Mouse (Mus musculus) E14TG2a.4 (cell line): ENCODE data around the gene Gtpbp6.

Source experiments
- H3K27me3 ChIP-seq: 2 replicates; pipeline ENCODE4 v1.6.1; 2014; ENCODE audit warnings: low read length, control low read depth; ENCODE audit not compliant: insufficient read depth
- H3K36me3 ChIP-seq: 2 replicates; pipeline ENCODE4 v1.6.1; 2014; ENCODE audit warnings: low read length, control low read depth; ENCODE audit not compliant: insufficient read depth
- H3K4me1 ChIP-seq: replicated peaks from 2 replicates; pipeline ENCODE4 v1.6.1; 2014; ENCODE audit warnings: low read depth, low read length, control low read depth
- H3K4me3 ChIP-seq: replicated peaks from 2 replicates; pipeline ENCODE4 v1.5.1; 2014; ENCODE audit warnings: mild to moderate bottlenecking, low read length
- H3K9me3 ChIP-seq: 2 replicates; pipeline ENCODE4 v1.6.1; 2014; ENCODE audit warnings: low read length, control low read depth
- CTCF ChIP-seq: conservative IDR thresholded peaks from 2 replicates; pipeline ENCODE4 v1.5.1; 2014; ENCODE audit warnings: low read length
- NANOG ChIP-seq: IDR thresholded peaks from 2 replicates; pipeline ENCODE4 v1.6.1; 2014; ENCODE audit warnings: borderline replicate concordance, low read length, mixed read lengths
- POU5F1 ChIP-seq: IDR thresholded peaks from 2 replicates; pipeline ENCODE4 v1.6.1; 2014; ENCODE audit warnings: low read length, borderline replicate concordance

Gene Gtpbp6

DNA sequence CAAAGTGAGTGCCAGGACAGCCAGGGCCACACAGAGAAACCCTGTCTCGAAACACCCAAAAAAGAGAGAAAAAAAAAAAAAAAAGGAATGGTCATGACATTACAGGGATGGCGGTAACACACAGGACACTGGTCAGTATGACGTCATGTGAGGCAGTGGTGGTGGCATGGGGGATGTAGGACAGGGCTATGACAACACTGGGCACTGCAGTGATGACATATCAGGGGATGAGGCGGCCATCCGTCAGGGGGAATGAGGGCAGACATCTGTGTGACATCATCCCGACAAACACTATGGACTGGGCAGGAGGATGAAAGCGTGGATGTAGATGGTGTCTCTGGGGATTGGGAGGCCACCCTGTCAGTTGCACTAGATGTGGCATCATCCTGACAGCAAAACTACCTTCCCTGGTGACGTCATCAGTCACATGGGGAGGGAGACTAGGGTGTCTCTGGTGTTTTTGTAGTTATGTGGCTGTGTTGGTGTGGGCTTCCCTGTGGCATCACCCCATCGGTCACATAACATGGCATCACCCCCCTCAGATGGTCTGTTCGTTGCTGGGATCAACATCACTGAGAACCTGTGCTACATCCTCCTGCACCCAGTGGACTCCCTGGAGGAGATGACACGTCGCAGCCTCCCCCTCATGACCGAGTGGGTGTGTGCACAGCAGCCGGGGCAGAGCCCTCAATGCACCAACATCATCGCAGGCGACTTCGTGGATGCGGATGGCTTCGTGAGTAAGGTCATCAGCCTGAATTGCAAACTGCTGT lies 5.0 kb downstream of the Gtpbp6 start:
- Histone ChIP-seq H3K4me3 (peak overlapping the region; percentile 94; the same call in 1 of the 2 replicates), H3K9me3 (no peaks in the 10 kb centered on the region), H3K27me3 (no peaks in the 10 kb centered on the region), H3K4me1 (peaks cover 85% of the 10 kb centered on the region), H3K36me3 (peaks cover 50% of the 10 kb centered on the region)
- TF ChIP-seq CTCF (no peak), POU5F1 (no peak), NANOG (no peak)

DNA sequence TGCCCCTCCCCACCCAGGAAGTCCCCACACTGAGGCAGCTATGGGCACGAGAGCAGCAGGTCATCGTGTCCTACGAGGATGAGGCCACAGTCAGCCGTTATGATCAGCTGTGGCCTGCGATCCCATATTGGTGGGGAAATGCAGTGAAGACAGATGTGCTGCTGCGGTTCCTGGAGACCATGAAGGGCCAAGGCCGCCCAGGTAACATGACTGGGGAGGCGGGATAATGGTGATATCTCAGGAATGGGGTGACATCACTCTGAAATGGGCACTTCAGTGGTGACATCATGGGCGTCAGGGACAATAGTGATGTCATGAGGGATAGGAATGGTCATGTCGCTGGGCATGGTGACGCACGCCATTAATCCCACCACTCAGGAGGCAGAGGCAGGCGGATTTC lies 5.6 kb downstream of the Gtpbp6 start:
- TF ChIP-seq CTCF (no peak), POU5F1 (no peak), NANOG (no peak)
- peaks cover 50% of the 10 kb centered on the region for H3K36me3 ChIP-seq
- H3K4me3 ChIP-seq, result peak overlapping the region; percentile 69
- no peaks in the 10 kb centered on the region for H3K9me3 ChIP-seq
- H3K4me1 ChIP-seq, result peaks cover 91% of the 10 kb centered on the region
- H3K27me3 ChIP-seq, result no peaks in the 10 kb centered on the region

DNA sequence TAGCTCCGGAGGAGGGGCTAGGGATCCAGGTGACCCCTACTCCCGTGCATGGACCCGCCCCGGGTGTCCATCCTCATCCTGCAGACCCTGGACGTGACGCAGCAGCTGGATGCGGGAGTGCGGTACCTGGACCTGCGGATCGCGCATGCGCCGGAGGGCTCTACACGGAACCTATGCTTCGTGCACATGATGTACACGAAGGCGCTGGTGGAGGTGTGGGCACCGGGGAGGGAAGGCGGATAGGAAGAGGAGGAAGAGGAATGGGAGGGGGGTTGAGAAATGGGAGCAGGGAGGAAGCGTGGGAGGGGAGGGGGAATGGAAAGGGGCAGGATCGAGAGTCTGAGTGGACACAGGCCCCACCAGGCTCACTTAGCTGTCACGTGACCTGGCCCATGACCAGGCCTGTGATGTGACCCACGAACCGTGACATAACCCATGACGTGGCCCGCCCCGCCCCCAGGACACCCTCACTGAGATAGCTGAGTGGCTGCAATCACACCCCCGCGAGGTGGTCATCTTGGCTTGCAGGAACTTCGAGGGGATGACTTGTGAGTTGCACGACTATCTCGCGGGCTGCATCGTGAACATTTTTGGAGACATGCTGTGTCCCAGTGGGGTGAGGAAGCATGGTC lies 6.2 kb downstream of the Gtpbp6 start:
- H3K36me3 ChIP-seq, result peaks cover 49% of the 10 kb centered on the region
- no peaks in the 10 kb centered on the region for H3K9me3 ChIP-seq
- peak overlapping the region; percentile 69 for H3K4me3 ChIP-seq
- TF ChIP-seq POU5F1 (no peak), NANOG (no peak), CTCF (no peak)
- H3K4me1 ChIP-seq, result peaks cover 97% of the 10 kb centered on the region
- H3K27me3 ChIP-seq, result no peaks in the 10 kb centered on the region

- TF ChIP-seq NANOG (no peak), CTCF (no peak), POU5F1 (no peak)
Measured at GRCm38 (mm10) chr5:110100921-110101631, 6.9 kb downstream of the Gtpbp6 start.

DNA sequence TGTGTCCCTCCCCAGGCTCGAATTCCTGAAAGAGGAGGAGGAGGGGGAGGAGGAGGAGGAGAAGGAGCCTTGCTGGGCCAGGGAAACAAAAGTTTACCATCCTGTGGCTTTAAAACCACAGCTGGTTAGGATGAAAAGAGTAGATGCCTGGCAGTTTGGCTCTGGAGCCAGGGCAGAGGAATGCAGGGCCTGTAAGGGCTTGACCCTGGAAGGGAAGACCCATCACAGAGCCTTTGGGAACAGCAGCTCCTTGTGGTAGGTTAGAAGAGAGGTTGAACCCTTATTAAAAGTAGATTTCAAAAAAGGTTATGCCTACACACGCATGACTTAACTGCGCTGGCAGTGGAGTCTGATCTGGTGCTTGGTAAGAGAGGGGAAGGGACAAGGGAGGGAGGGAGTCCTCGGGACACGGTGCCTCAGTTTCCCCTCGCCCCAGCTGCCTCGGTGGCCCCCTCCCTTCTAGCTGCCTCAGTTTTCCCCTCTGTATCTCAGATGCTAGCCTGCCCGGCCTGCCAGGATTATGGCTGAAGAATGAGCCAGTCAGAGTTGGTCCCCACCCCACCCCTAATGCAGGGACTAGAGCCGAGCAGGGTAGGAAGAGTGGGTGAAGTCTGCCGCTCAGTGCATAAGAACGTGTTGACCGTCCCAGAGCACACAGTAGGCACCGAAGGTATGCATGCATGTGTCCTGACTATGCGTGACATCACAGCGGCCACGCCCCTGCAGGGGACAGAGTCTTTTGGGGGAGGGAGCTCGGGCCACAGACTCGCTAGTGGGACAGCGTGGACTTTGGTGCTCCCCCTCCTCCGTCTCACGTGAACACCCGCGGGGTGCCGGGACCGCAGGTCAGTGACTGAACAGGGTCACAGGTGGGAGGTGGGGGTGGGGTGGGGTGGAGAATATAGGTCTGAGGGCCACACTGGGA lies 8.1 kb downstream of the Gtpbp6 start, which contains the start of gene Plcxd1:
Gene Plcxd1 (plus strand): TSS at position 314 of the 925 bp plus-strand sequence.
- Histone ChIP-seq H3K27me3 (no peaks in the 10 kb centered on the region), H3K9me3 (no peaks in the 10 kb centered on the region), H3K4me1 (peaks cover 93% of the 10 kb centered on the region), H3K4me3 (peak within 1 kb of the TSS; percentile 69), H3K36me3 (peaks cover 30% of the 10 kb centered on the region)
- TF ChIP-seq POU5F1 (no peak), CTCF (0 out of 2 replicates have a peak, but pooled peaks have one; percentile 3)

More at GRCm38 (mm10) chr5:110100921-110101631, 6.9 kb downstream of the Gtpbp6 start:
- Histone ChIP-seq H3K9me3 (no peaks in the 10 kb centered on the region), H3K4me3 (peak overlapping the region; percentile 69), H3K27me3 (no peaks in the 10 kb centered on the region), H3K36me3 (peaks cover 42% of the 10 kb centered on the region), H3K4me1 (peaks cover 94% of the 10 kb centered on the region)

DNA sequence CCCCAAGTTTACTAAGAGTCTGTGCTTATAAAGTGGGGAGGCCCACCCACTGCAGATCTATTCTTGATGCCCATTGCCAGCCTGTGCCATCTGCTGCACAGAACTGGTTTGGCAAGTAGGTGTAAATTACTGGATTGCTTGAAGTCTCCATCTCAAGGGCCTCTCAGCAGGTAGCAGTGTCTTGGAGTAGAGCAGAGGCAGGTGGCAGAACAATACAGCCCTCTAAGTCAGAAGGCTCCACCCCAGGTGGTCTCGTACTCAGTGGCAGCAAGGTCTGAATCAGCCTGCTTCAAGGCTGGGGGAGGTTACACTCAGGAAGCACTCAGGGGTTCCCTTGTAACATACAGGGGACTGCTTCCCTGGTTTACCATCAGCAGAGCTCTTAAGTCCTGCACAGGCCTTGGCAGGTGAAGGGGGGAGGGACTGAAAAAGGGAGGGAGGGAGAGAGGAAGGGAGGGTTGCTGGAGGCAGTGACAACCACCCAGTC lies 9.0 kb downstream of the Gtpbp6 start:
- H3K4me3 ChIP-seq, result peak overlapping the region; percentile 61
- peaks cover 86% of the 10 kb centered on the region for H3K4me1 ChIP-seq
- H3K27me3 ChIP-seq, result no peaks in the 10 kb centered on the region
- H3K36me3 ChIP-seq, result peaks cover 21% of the 10 kb centered on the region
- TF ChIP-seq NANOG (peak; percentile 90), POU5F1 (no peak), CTCF (no peak)
- no peaks in the 10 kb centered on the region for H3K9me3 ChIP-seq

- no peak for TF ChIP-seq NANOG
- no peak for TF ChIP-seq CTCF
- TF ChIP-seq POU5F1, result no peak
- Histone ChIP-seq H3K4me3 (peak overlapping the region; percentile 77), H3K27me3 (no peaks in the 10 kb centered on the region), H3K36me3 (peaks cover 9% of the 10 kb centered on the region), H3K4me1 (peaks cover 68% of the 10 kb centered on the region), H3K9me3 (no peaks in the 10 kb centered on the region)
Measured at GRCm38 (mm10) chr5:110094847-110095213, 13.2 kb downstream of the Gtpbp6 start.
